Mouse (Mus musculus): Measurements from ENCODE around the gene Dock3.

- TF ChIP-seq CTCF (conservative IDR thresholded peaks at IDR 0.05; ENCODE audit: low read length): no peak
- TF ChIP-seq POU5F1 (IDR thresholded peaks at IDR 0.05; ENCODE audit: borderline replicate concordance, low read length): no peak
- TF ChIP-seq NANOG (IDR thresholded peaks at IDR 0.05; ENCODE audit: borderline replicate concordance, low read length): no peak
Observed at GRCm38 (mm10) chr9:107275710-107276109, 44.0 kb upstream of the Dock3 start.

All from E14TG2a.4 (cell line).